Mouse (Mus musculus) MEL (cell line): Measurements from ENCODE around the gene P2rx3. TPM values are rescaled to one million over a fixed set of nuclear protein-coding genes. Genes with fewer than 3 reads are reported as not detected.

Source experiments
- DNase-seq: peaks from one replicate; pipeline ENCODE4 v3.0.0; 2011; ENCODE audit warnings: low read depth, low spot score
- H3K27ac ChIP-seq: 2 replicates; pipeline ENCODE4 v1.5.1; 2012; ENCODE audit warnings: low read depth, mild to moderate bottlenecking, control low read depth, low read length, moderate library complexity; ENCODE audit not compliant: control insufficient read depth
- H3K27me3 ChIP-seq, 2 experiments: fragments of 150-350 bp in 1 of 2; sonication (generic) in 1 of 2; 2 replicates each; pipeline ENCODE4 v1.6.1; 2012; ENCODE audit warnings: low read length in 2 of 2, mild to moderate bottlenecking in 2 of 2, improper control_type of control experiment in 1 of 2, moderate library complexity in 1 of 2; ENCODE audit not compliant: insufficient read depth in 2 of 2, control insufficient read depth in 1 of 2
- H3K36me3 ChIP-seq, 2 experiments: 2 replicates each; pipeline ENCODE4 v1.6.1; 2012 to 2014; ENCODE audit warnings: low read length in 2 of 2, improper control_type of control experiment in 1 of 2, inconsistent platforms in 1 of 2, mild to moderate bottlenecking in 1 of 2; ENCODE audit not compliant: insufficient read depth in 2 of 2, control insufficient read depth in 1 of 2
- H3K4me1 ChIP-seq, 2 experiments: fragments of 150-350 bp in 1 of 2; sonication (generic) in 1 of 2; 2 replicates each; pipeline ENCODE4 v1.6.1; 2012; ENCODE audit warnings: low read length in 2 of 2, improper control_type of control experiment in 1 of 2, mild to moderate bottlenecking in 1 of 2; ENCODE audit not compliant: insufficient read depth in 2 of 2, control insufficient read depth in 1 of 2
- H3K4me3 ChIP-seq, 2 experiments: fragments of 150-350 bp in 1 of 2; sonication (generic) in 1 of 2; 2 replicates each; pipeline ENCODE4 v1.5.1; 2012; ENCODE audit warnings: low read depth in 2 of 2, low read length in 2 of 2, mild to moderate bottlenecking in 2 of 2, moderate library complexity in 2 of 2, control low read depth in 1 of 2, improper control_type of control experiment in 1 of 2; ENCODE audit not compliant: control insufficient read depth in 1 of 2, insufficient read depth in 1 of 2
- H3K79me2 ChIP-seq: 2 replicates; pipeline ENCODE4 v1.6.1; 2012; ENCODE audit warnings: mild to moderate bottlenecking, low read length, moderate library complexity; ENCODE audit not compliant: control insufficient read depth, poor library complexity, insufficient read depth
- H3K9ac ChIP-seq: 2 replicates; pipeline ENCODE4 v1.6.1; 2012; ENCODE audit warnings: low read depth, mild to moderate bottlenecking, control low read depth, low read length, moderate library complexity; ENCODE audit not compliant: control insufficient read depth, poor library complexity, severe bottlenecking
- H3K9me3 ChIP-seq: fragments of 150-350 bp; sonication (generic); replicated peaks from 2 replicates; pipeline ENCODE4 v1.6.1; 2012; ENCODE audit warnings: mild to moderate bottlenecking, low read length, improper control_type of control experiment, moderate library complexity; ENCODE audit not compliant: insufficient read depth
- BHLHE40 ChIP-seq: IDR thresholded peaks from 2 replicates; pipeline ENCODE4 v1.6.1; 2012; ENCODE audit warnings: low read depth, mild to moderate bottlenecking, inconsistent platforms, low read length, improper control_type of control experiment, borderline replicate concordance
- CHD1 ChIP-seq: IDR thresholded peaks from 2 replicates; pipeline ENCODE4 v1.6.1; 2012; ENCODE audit warnings: low read depth, mild to moderate bottlenecking, inconsistent platforms, low read length, improper control_type of control experiment
- E2F4 ChIP-seq: IDR thresholded peaks from 2 replicates; pipeline ENCODE4 v1.6.1; 2011; ENCODE audit warnings: low read depth, low read length, improper control_type of control experiment, borderline replicate concordance
- ETS1 ChIP-seq: IDR thresholded peaks from 2 replicates; pipeline ENCODE4 v1.6.1; 2012; ENCODE audit warnings: low read depth, mild to moderate bottlenecking, inconsistent platforms, low read length, improper control_type of control experiment, moderate library complexity
- GABPA ChIP-seq: IDR thresholded peaks from 2 replicates; pipeline ENCODE4 v1.6.1; 2012; ENCODE audit warnings: low read depth, mild to moderate bottlenecking, inconsistent platforms, low read length, improper control_type of control experiment, moderate library complexity
- GATA1 ChIP-seq: IDR thresholded peaks from 2 replicates; pipeline ENCODE4 v1.6.1; 2011; ENCODE audit warnings: low read depth, low read length, improper control_type of control experiment
- HCFC1 ChIP-seq: IDR thresholded peaks from 2 replicates; pipeline ENCODE4 v1.6.1; 2012; ENCODE audit warnings: low read depth, mild to moderate bottlenecking, inconsistent platforms, low read length, improper control_type of control experiment, moderate library complexity
- KAT2A ChIP-seq: conservative IDR thresholded peaks from 2 replicates; pipeline ENCODE4 v1.6.1; 2012; ENCODE audit warnings: low read depth, low read length, improper control_type of control experiment, inconsistent platforms
- MAZ ChIP-seq: IDR thresholded peaks from 2 replicates; pipeline ENCODE4 v1.6.1; 2012; ENCODE audit warnings: low read depth, mild to moderate bottlenecking, inconsistent platforms, low read length, improper control_type of control experiment
- MEF2A ChIP-seq: IDR thresholded peaks from 2 replicates; pipeline ENCODE4 v1.6.1; 2014; ENCODE audit warnings: low read depth, mild to moderate bottlenecking, inconsistent platforms, low read length, improper control_type of control experiment; ENCODE audit not compliant: poor library complexity, insufficient replicate concordance, severe bottlenecking; ENCODE audit errors: extremely low read depth
- MYC ChIP-seq: IDR thresholded peaks from 2 replicates; pipeline ENCODE4 v1.6.1; 2011; ENCODE audit warnings: low read depth, mild to moderate bottlenecking, low read length, improper control_type of control experiment, moderate library complexity
- NELFE ChIP-seq: IDR thresholded peaks from 2 replicates; pipeline ENCODE4 v1.6.1; 2011; ENCODE audit warnings: low read depth, low read length, improper control_type of control experiment
- NRF1 ChIP-seq: IDR thresholded peaks from 2 replicates; pipeline ENCODE4 v1.6.1; 2014; ENCODE audit warnings: low read depth, mild to moderate bottlenecking, inconsistent platforms, low read length, improper control_type of control experiment, moderate library complexity; ENCODE audit not compliant: poor library complexity, insufficient read depth, severe bottlenecking
- POLR2A ChIP-seq, 2 experiments: IDR thresholded peaks; 2 replicates each; pipeline ENCODE4 v1.6.1; 2011 to 2012; ENCODE audit warnings: low read length in 2 of 2, mild to moderate bottlenecking in 2 of 2, control low read depth in 1 of 2, improper control_type of control experiment in 1 of 2, low read depth in 1 of 2, moderate library complexity in 1 of 2; ENCODE audit not compliant: control insufficient read depth in 1 of 2, insufficient read depth in 1 of 2, poor library complexity in 1 of 2
- RAD21 ChIP-seq: IDR thresholded peaks from 2 replicates; pipeline ENCODE4 v1.6.1; 2011; ENCODE audit warnings: mild to moderate bottlenecking, low read depth, low read length, improper control_type of control experiment
- RCOR1 ChIP-seq: IDR thresholded peaks from 2 replicates; pipeline ENCODE4 v1.6.1; 2012; ENCODE audit warnings: low read depth, mild to moderate bottlenecking, inconsistent platforms, low read length, improper control_type of control experiment
- SIN3A ChIP-seq: IDR thresholded peaks from 2 replicates; pipeline ENCODE4 v1.6.1; 2012; ENCODE audit warnings: low read length, improper control_type of control experiment, inconsistent platforms
- SMC3 ChIP-seq: IDR thresholded peaks from 2 replicates; pipeline ENCODE4 v1.6.1; 2011; ENCODE audit warnings: low read depth, low read length, improper control_type of control experiment
- TAL1 ChIP-seq: IDR thresholded peaks from 2 replicates; pipeline ENCODE4 v1.6.1; 2012; ENCODE audit warnings: mild to moderate bottlenecking, inconsistent platforms, low read length, moderate library complexity, mixed read lengths
- TCF12 ChIP-seq: IDR thresholded peaks from 2 replicates; pipeline ENCODE4 v1.6.1; 2014; ENCODE audit warnings: low read depth, mild to moderate bottlenecking, inconsistent platforms, low read length, improper control_type of control experiment, moderate library complexity
- USF1 ChIP-seq: IDR thresholded peaks from 2 replicates; pipeline ENCODE4 v1.6.1; 2014; ENCODE audit warnings: low read depth, mild to moderate bottlenecking, inconsistent platforms, low read length, improper control_type of control experiment, moderate library complexity
- ZKSCAN1 ChIP-seq: IDR thresholded peaks from 2 replicates; pipeline ENCODE4 v1.6.1; 2012; ENCODE audit warnings: low read depth, mild to moderate bottlenecking, inconsistent platforms, low read length, improper control_type of control experiment, moderate library complexity
- ZNF384 ChIP-seq: IDR thresholded peaks from 2 replicates; pipeline ENCODE4 v1.6.1; 2012; ENCODE audit warnings: low read depth, mild to moderate bottlenecking, inconsistent platforms, low read length, improper control_type of control experiment
- polyA plus RNA-seq, 2 experiments: library from polyadenylated mRNA; stranded (reverse) in 1 of 2; unstranded in 1 of 2; fragments of >175 nt in 1 of 2; fragments of >200 nt in 1 of 2; gene quantifications; 2 replicates each; pipeline versions ENCODE4 v1.2.1 to v1.2.4; 2012; ENCODE audit warnings: low replicate concordance in 2 of 2, low read depth in 1 of 2; ENCODE audit not compliant: insufficient read length in 2 of 2, insufficient read depth in 1 of 2, missing spikeins in 1 of 2
- total RNA-seq: library from RNA; depleted of rRNA; stranded (reverse); fragments of 300-350 nt; gene quantifications from 2 replicates; pipeline ENCODE4 v1.2.3, GENCODE M21; 2012

The P2rx3 gene
- total and polyA plus RNA-seq, 3 experiments = 0.36 TPM; not detected in 2

DNA sequence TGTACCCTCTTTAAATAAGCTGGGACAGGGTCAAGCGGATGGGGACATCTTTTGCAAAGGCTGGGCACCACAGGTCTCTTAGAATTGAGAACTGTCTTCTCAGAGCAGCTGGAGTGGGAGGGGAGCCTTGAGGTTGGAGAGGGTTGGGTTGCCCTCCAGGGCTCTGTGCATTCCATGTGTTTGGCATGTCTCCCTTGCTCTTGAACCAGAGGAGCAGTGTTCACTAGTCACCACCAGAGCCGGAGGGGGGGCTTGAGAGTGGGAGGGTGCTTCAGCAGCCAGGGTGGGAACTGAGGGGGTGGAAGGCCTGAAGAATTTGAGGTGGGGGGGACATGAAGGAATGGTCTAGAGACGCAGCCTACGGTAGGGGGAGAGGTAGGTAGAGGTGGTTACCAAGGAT, 12.0 kb upstream of the P2rx3 start:
- no peaks in the 10 kb centered on the region for H3K27me3 ChIP-seq
- H3K79me2 ChIP-seq = no peaks in the 10 kb centered on the region; the same call in 1 of the 2 replicates
- peaks cover 0 to 4% of the 10 kb centered on the region in 2 experiments; a peak in 2 of 4 replicates for H3K4me1 ChIP-seq
- no peak overlapping the region for H3K9ac ChIP-seq
- H3K9me3 ChIP-seq = no peaks in the 10 kb centered on the region
- H3K27ac ChIP-seq = no peak overlapping the region
- peaks cover 4 to 7% of the 10 kb centered on the region in 2 experiments; a peak in 3 of 4 replicates for H3K36me3 ChIP-seq
- H3K4me3 ChIP-seq = no peak overlapping the region
- DNase-seq = no peak
- no peak for TF ChIP-seq GABPA
- TF ChIP-seq NELFE = no peak
- TF ChIP-seq NRF1 = no peak
- TF ChIP-seq ETS1 = no peak
- TF ChIP-seq BHLHE40 = no peak
- no peak for TF ChIP-seq USF1

GRCm38 (mm10) chr2:85048168-85048751, 11.0 kb upstream of the P2rx3 start:
- Histone ChIP-seq H3K36me3 (peaks cover 4 to 7% of the 10 kb centered on the region in 2 experiments; a peak in 3 of 4 replicates), H3K9ac (peak overlapping the region; percentile 76), H3K9me3 (no peaks in the 10 kb centered on the region), H3K79me2 (no peaks in the 10 kb centered on the region; the same call in 1 of the 2 replicates), H3K4me3 (peak overlapping the region; percentile 56 to 92), H3K27me3 (no peaks in the 10 kb centered on the region), H3K27ac (peak overlapping the region; percentile 6; the same call in 1 of the 2 replicates), H3K4me1 (peaks cover 0 to 4% of the 10 kb centered on the region in 2 experiments; a peak in 2 of 4 replicates)
- TF ChIP-seq TCF12 (no peak), SIN3A (peak; percentile 41; the same call in 1 of the 2 replicates), POLR2A (IDR thresholded peaks at IDR 0.05; ENCODE audit: control insufficient read depth in 1 of 2, insufficient read depth in 1 of 2, low read depth in 1 of 2, low read length in 2 of 2, poor library complexity in 1 of 2) (peak in 1 of 2 experiments; percentile 25; a peak in 1 of 4 replicates), ZNF384 (no peak), MAZ (peak; percentile 47; the same call in 1 of the 2 replicates), BHLHE40 (no peak), KAT2A (no peak), ZKSCAN1 (no peak)
- peak; percentile 71 for DNase-seq

DNA sequence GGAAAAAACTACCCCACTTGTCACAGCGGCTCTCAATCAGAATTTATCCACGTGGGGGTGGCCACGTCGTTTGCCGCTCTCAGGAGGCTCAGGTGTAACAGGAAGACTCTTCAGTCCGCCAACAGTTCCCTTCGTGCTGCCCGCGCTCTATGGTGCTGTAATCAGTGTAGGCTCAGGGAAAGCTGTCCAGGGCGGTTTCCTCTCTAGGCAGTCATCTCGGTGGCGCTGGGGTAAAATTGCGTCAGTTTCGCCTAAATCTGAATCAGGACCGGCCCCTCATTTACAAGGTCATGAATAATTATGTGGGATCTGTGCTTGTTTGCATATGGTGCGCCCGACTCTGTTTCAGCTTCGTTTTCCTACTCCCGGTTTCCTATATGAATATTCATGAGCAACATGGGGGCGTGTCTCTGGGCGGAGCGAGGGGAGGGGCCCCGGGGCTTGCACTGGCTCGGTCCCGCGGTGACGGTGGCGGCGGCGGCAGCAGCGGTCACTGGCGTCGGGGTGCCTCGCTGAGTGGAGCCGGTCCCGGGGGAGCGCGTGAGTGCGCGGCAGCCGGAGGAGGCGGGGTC, 10.4 kb upstream of the P2rx3 start, which contains the start of gene Tnks1bp1:
Tnks1bp1 (plus strand) TSS at position 427 of the 572 bp plus-strand sequence.
- H3K36me3 ChIP-seq = peaks cover 4 to 7% of the 10 kb centered on the region in 2 experiments; a peak in 3 of 4 replicates
- H3K27me3 ChIP-seq = no peaks in the 10 kb centered on the region
- peak within 1 kb of the TSS; percentile 76 for H3K9ac ChIP-seq
- DNase-seq = peak; percentile 97
- H3K27ac ChIP-seq = peak within 1 kb of the TSS; percentile 12
- H3K4me1 ChIP-seq = peaks cover 0 to 4% of the 10 kb centered on the region in 2 experiments; a peak in 2 of 4 replicates
- no peaks in the 10 kb centered on the region; the same call in 1 of the 2 replicates for H3K79me2 ChIP-seq
- no peaks in the 10 kb centered on the region for H3K9me3 ChIP-seq
- peak within 1 kb of the TSS; percentile 56 to 92 for H3K4me3 ChIP-seq
- TF ChIP-seq TAL1 (no peak), SIN3A (peak; percentile 68), CHD1 (no peak), HCFC1 (peak; percentile 84), RCOR1 (peak; percentile 93), POLR2A (IDR thresholded peaks at IDR 0.05; ENCODE audit: control insufficient read depth in 1 of 2, insufficient read depth in 1 of 2, low read depth in 1 of 2, low read length in 2 of 2, poor library complexity in 1 of 2) (peak in 1 of 2 experiments; percentile 57; a peak in 1 of 4 replicates), MEF2A (no peak), TCF12 (peak; percentile 27; the same call in 1 of the 2 replicates), RAD21 (no peak), SMC3 (no peak), E2F4 (no peak), MAZ (no peak), USF1 (no peak), GATA1 (0 out of 2 replicates have a peak, but pooled peaks have one; percentile 10), MYC (no peak), ETS1 (peak; percentile 62), NELFE (0 out of 2 replicates have a peak, but pooled peaks have one; percentile 29)
